Mouse (Mus musculus): ENCODE results near the gene Srrm4.

GRCm38 (mm10) chr5:116432871-116433270 lies 158.7 kb downstream of the Srrm4 start:
- TF ChIP-seq TBP (IDR thresholded peaks at IDR 0.05; ENCODE audit: low read depth, low read length), result no peak
- TF ChIP-seq EP300 (IDR thresholded peaks at IDR 0.05; ENCODE audit: low read depth in 1 of 2, low read length in 2 of 2), result no peak
- TF ChIP-seq MYC (IDR thresholded peaks at IDR 0.05; ENCODE audit: low read depth, low read length), result no peak
- TF ChIP-seq CTCF (IDR thresholded peaks at IDR 0.05 in 2 of 3, conservative IDR thresholded peaks at IDR 0.05 in 1 of 3; ENCODE audit: control insufficient read depth in 1 of 3, insufficient read depth in 1 of 3, low read depth in 2 of 3, low read length in 3 of 3, poor library complexity in 1 of 3, severe bottlenecking in 1 of 3), result no peak
- TF ChIP-seq ZNF384 (IDR thresholded peaks at IDR 0.05; ENCODE audit: low read depth, low read length), result no peak
- TF ChIP-seq ELF1 (IDR thresholded peaks at IDR 0.05; ENCODE audit: low read depth, low read length), result no peak

Measured in MEL (cell line).